Mouse (Mus musculus): ENCODE data around the gene Thyn1. TPM values are rescaled to one million over a fixed set of nuclear protein-coding genes. Genes with fewer than 3 reads are reported as not detected.

Gene Thyn1
- 82.6 TPM for polyA plus RNA-seq (2014; fragmentation: Illumina TruSeq; extraction: RNeasy Lipid Tissue Mini Kit (QIAGEN cat#74804); ENCODE audit: low read depth, low replicate concordance)

GRCm38 (mm10) chr9:26999461-27000395, at the start of gene Thyn1, which contains the start of gene Acad8:
Gene Thyn1 (plus strand): TSS chr9:26999710.
Gene Acad8 (minus strand): TSS chr9:26999566.

GRCm38 (mm10) chr9:27029828-27030762, 30.6 kb downstream of the Thyn1 start, which contains the start of the genes Vps26b and Ncapd3:
Gene Vps26b (minus strand): TSS chr9:27030065.
Gene Ncapd3 (plus strand): TSS chr9:27030175.

Other genes starting within 250 kb of the Thyn1 start
- 10.7 TPM for gene Glb1l2, start 193.2 kb upstream of the Thyn1 start, polyA plus RNA-seq (2014; fragmentation: Illumina TruSeq; extraction: RNeasy Lipid Tissue Mini Kit (QIAGEN cat#74804); ENCODE audit: low read depth, low replicate concordance)
- gene Glb1l3, start 138.8 kb upstream of the Thyn1 start, polyA plus RNA-seq (2014; fragmentation: Illumina TruSeq; extraction: RNeasy Lipid Tissue Mini Kit (QIAGEN cat#74804); ENCODE audit: low read depth, low replicate concordance): 291 TPM
- gene Gm1110, start 76.6 kb upstream of the Thyn1 start, polyA plus RNA-seq (2014; fragmentation: Illumina TruSeq; extraction: RNeasy Lipid Tissue Mini Kit (QIAGEN cat#74804); ENCODE audit: low read depth, low replicate concordance): 0.34 TPM
- 7.5 TPM for gene Acad8, start 144 bp upstream of the Thyn1 start, polyA plus RNA-seq (2014; fragmentation: Illumina TruSeq; extraction: RNeasy Lipid Tissue Mini Kit (QIAGEN cat#74804); ENCODE audit: low read depth, low replicate concordance)
- 9.7 TPM for gene Vps26b, start 30.4 kb downstream of the Thyn1 start, polyA plus RNA-seq (2014; fragmentation: Illumina TruSeq; extraction: RNeasy Lipid Tissue Mini Kit (QIAGEN cat#74804); ENCODE audit: low read depth, low replicate concordance)
- gene Ncapd3, start 30.5 kb downstream of the Thyn1 start, polyA plus RNA-seq (2014; fragmentation: Illumina TruSeq; extraction: RNeasy Lipid Tissue Mini Kit (QIAGEN cat#74804); ENCODE audit: low read depth, low replicate concordance): 26.5 TPM
- 31.7 TPM for gene Jam3, start 155.7 kb downstream of the Thyn1 start, polyA plus RNA-seq (2014; fragmentation: Illumina TruSeq; extraction: RNeasy Lipid Tissue Mini Kit (QIAGEN cat#74804); ENCODE audit: low read depth, low replicate concordance)